Mouse (Mus musculus): ENCODE measurements around the gene Bicc1. TPM values are rescaled to one million over a fixed set of nuclear protein-coding genes. Genes with fewer than 3 reads are reported as not detected.
"Not testable (repeated sequence)": the region's sequence is repeated elsewhere in the genome, so short reads cannot be mapped to it uniquely, and the experiment has no call there.

Bicc1 gene
- polyA plus RNA-seq, 1 experiment from 2014 or later, result 3.5 TPM

- Histone ChIP-seq H3K4me3 (ENCODE audit: low read depth, low read length) (no peak overlapping the region), H3K27ac (ENCODE audit: low read length) (no peak overlapping the region), H3K36me3 (ENCODE audit: control insufficient read depth, insufficient read depth) (no peaks in the 10 kb centered on the region), H3K9me3 (replicated peaks; ENCODE audit: control insufficient read depth, low read length) (no peaks in the 10 kb centered on the region; the same call in 1 of the 2 replicates), H3K4me2 (ENCODE audit: low read depth, low read length) (no peak overlapping the region), H3K27me3 (ENCODE audit: control insufficient read depth, insufficient read depth, low read depth, low read length) (no peaks in the 10 kb centered on the region), H3K4me1 (ENCODE audit: control insufficient read depth, low read depth, low read length) (no peaks in the 10 kb centered on the region), H3K9ac (ENCODE audit: low read depth, low read length) (no peak overlapping the region)
- ATAC-seq (ENCODE audit: low read depth), result no peak
- WGBS (ENCODE audit: insufficient replicate concordance), result 42% methylated on average over 3 of the region's 3 CpGs
Measured at GRCm38 (mm10) chr10:70950105-70950424, 209.4 kb downstream of the Bicc1 start.

DNA sequence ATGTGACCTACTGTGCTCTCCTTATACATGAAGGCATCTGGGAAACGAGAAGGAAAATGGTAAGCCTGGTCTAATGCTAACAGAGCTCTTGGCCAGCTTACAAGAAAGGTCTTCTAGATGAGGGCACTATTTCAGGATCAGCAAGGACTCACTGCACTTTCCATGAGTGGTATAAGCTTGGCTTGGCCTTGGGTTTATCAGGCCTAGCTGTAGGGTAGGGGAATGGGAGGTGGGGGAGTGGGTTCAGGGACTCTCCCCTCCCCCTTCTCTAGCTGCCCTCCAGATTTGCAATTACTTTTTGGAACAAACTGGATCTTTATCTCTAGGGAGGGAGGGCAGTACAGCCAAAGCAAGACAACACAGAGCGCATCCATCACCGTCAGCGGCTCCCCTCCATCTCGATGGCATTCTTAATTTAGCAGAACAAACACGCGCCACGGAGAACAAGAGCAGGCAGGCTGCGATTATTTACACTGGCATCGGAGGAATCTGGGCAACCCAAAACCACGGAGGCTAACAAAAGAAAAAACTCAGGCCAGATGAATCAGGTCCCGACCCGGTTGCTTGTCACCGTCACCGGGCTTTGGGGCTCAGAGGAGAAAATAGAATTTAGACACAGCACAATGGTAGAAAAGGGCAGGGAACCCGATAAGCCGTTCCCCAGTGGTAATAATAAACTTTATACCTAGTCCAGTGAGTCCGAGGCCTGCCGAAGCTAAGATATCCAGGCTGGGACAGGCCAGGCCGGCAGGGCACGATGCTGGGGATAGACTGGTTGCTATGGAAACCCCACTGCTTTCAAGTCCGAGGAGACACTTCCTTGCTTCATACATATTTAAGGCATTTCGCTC, 210.0 kb downstream of the Bicc1 start:
- Histone ChIP-seq H3K9me3 (replicated peaks; ENCODE audit: control insufficient read depth, low read length) (no peaks in the 10 kb centered on the region; the same call in 1 of the 2 replicates), H3K9ac (ENCODE audit: low read depth, low read length) (no peak overlapping the region), H3K27ac (ENCODE audit: low read length) (no peak overlapping the region), H3K4me2 (ENCODE audit: low read depth, low read length) (no peak overlapping the region), H3K4me1 (ENCODE audit: control insufficient read depth, low read depth, low read length) (no peaks in the 10 kb centered on the region), H3K27me3 (ENCODE audit: control insufficient read depth, insufficient read depth, low read depth, low read length) (no peaks in the 10 kb centered on the region), H3K4me3 (ENCODE audit: low read depth, low read length) (no peak overlapping the region), H3K36me3 (ENCODE audit: control insufficient read depth, insufficient read depth) (no peaks in the 10 kb centered on the region)
- WGBS (ENCODE audit: insufficient replicate concordance), result 42% methylated on average over 23 of the region's 23 CpGs
- ATAC-seq (ENCODE audit: low read depth), result no peak

DNA sequence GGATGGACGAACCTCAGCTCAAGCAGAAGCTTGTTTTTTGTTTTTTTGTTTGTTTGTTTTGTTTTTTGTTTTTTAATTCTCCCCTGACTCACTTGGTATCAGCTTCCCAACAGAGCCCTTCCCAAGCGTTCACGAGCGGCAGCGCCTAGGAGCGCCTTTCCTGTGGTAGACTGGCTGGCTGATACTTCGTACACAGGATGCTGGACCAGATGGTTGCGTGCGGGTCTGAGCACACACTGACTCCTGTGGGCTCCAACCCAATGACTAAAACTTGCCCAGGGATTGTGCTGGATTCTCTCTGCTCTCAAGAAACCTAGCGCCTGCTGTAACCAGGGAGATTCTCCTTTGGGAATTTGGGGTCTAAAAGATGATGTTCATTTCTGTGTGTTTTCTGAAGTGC, 211.2 kb downstream of the Bicc1 start:
- no peaks in the 10 kb centered on the region for H3K36me3 ChIP-seq (ENCODE audit: control insufficient read depth, insufficient read depth)
- ATAC-seq (ENCODE audit: low read depth), result no peak
- no peak overlapping the region for H3K9ac ChIP-seq (ENCODE audit: low read depth, low read length)
- H3K27me3 ChIP-seq (ENCODE audit: control insufficient read depth, insufficient read depth, low read depth, low read length), result no peaks in the 10 kb centered on the region
- no peak overlapping the region for H3K4me3 ChIP-seq (ENCODE audit: low read depth, low read length)
- no peaks in the 10 kb centered on the region; the same call in 1 of the 2 replicates for H3K9me3 ChIP-seq (replicated peaks; ENCODE audit: control insufficient read depth, low read length)
- 72% methylated on average over 10 of the region's 10 CpGs for WGBS (ENCODE audit: insufficient replicate concordance)
- no peak overlapping the region for H3K27ac ChIP-seq (ENCODE audit: low read length)
- H3K4me2 ChIP-seq (ENCODE audit: low read depth, low read length), result no peak overlapping the region
- H3K4me1 ChIP-seq (ENCODE audit: control insufficient read depth, low read depth, low read length), result no peaks in the 10 kb centered on the region

DNA sequence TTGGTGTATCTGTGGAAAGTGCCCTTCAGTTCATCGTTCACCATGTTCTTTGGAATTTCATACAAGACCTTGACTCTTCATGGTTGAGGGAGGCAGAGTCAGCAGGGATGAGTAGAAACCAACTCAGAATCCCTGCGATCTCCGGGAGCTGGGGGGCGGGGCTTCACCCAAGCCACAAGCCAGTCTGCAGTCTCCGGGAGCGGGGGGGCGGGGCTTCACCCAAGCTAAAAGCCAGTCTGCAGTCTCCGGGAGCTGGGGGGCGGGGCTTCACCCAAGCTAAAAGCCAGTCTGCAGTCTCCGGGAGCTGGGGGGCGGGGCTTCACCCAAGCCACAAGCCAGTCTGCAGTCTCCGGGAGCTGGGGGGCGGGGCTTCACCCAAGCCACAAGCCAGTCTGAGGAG, 213.4 kb downstream of the Bicc1 start:
- 73% methylated on average over 13 of the region's 13 CpGs for WGBS (ENCODE audit: insufficient replicate concordance)
- not testable (repeated sequence) for H3K4me2 ChIP-seq (ENCODE audit: low read depth, low read length); H3K4me1 ChIP-seq (ENCODE audit: control insufficient read depth, low read depth, low read length); H3K4me3 ChIP-seq (ENCODE audit: low read depth, low read length); H3K9me3 ChIP-seq (replicated peaks; ENCODE audit: control insufficient read depth, low read length); H3K27ac ChIP-seq (ENCODE audit: low read length); ATAC-seq (ENCODE audit: low read depth); H3K27me3 ChIP-seq (ENCODE audit: control insufficient read depth, insufficient read depth, low read depth, low read length); H3K9ac ChIP-seq (ENCODE audit: low read depth, low read length); H3K36me3 ChIP-seq (ENCODE audit: control insufficient read depth, insufficient read depth)

- Histone ChIP-seq H3K36me3 (ENCODE audit: control insufficient read depth, insufficient read depth) (no peaks in the 10 kb centered on the region), H3K4me3 (ENCODE audit: low read depth, low read length) (no peak overlapping the region), H3K27ac (ENCODE audit: low read length) (no peak overlapping the region), H3K4me1 (ENCODE audit: control insufficient read depth, low read depth, low read length) (no peaks in the 10 kb centered on the region), H3K9me3 (replicated peaks; ENCODE audit: control insufficient read depth, low read length) (no peaks in the 10 kb centered on the region; the same call in 1 of the 2 replicates), H3K27me3 (ENCODE audit: control insufficient read depth, insufficient read depth, low read depth, low read length) (no peaks in the 10 kb centered on the region), H3K9ac (ENCODE audit: low read depth, low read length) (no peak overlapping the region), H3K4me2 (ENCODE audit: low read depth, low read length) (no peak overlapping the region)
- no peak for ATAC-seq (ENCODE audit: low read depth)
- WGBS (ENCODE audit: insufficient replicate concordance), result 61% methylated on average over 12 of the region's 12 CpGs
Measured at GRCm38 (mm10) chr10:70945076-70945475, 214.4 kb downstream of the Bicc1 start.

GRCm38 (mm10) chr10:70941623-70942022, 217.9 kb downstream of the Bicc1 start:
- Histone ChIP-seq H3K27ac (ENCODE audit: low read length) (no peak overlapping the region), H3K9me3 (replicated peaks; ENCODE audit: control insufficient read depth, low read length) (peaks cover 2% of the 10 kb centered on the region; the same call in 1 of the 2 replicates), H3K4me2 (ENCODE audit: low read depth, low read length) (no peak overlapping the region), H3K4me1 (ENCODE audit: control insufficient read depth, low read depth, low read length) (no peaks in the 10 kb centered on the region), H3K4me3 (ENCODE audit: low read depth, low read length) (no peak overlapping the region), H3K27me3 (ENCODE audit: control insufficient read depth, insufficient read depth, low read depth, low read length) (no peaks in the 10 kb centered on the region), H3K36me3 (ENCODE audit: control insufficient read depth, insufficient read depth) (no peaks in the 10 kb centered on the region), H3K9ac (ENCODE audit: low read depth, low read length) (no peak overlapping the region)
- no peak for ATAC-seq (ENCODE audit: low read depth)
- whole genome bisulfite sequencing (ENCODE audit: insufficient replicate concordance), result 55% methylated on average over 6 of the region's 6 CpGs

GRCm38 (mm10) chr10:70939751-70940150, 219.7 kb downstream of the Bicc1 start:
- no peak for ATAC-seq (ENCODE audit: low read depth)
- Histone ChIP-seq H3K4me3 (ENCODE audit: low read depth, low read length) (no peak overlapping the region), H3K27me3 (ENCODE audit: control insufficient read depth, insufficient read depth, low read depth, low read length) (no peaks in the 10 kb centered on the region), H3K9ac (ENCODE audit: low read depth, low read length) (no peak overlapping the region), H3K4me1 (ENCODE audit: control insufficient read depth, low read depth, low read length) (no peaks in the 10 kb centered on the region), H3K36me3 (ENCODE audit: control insufficient read depth, insufficient read depth) (no peaks in the 10 kb centered on the region), H3K4me2 (ENCODE audit: low read depth, low read length) (no peak overlapping the region), H3K27ac (ENCODE audit: low read length) (no peak overlapping the region), H3K9me3 (replicated peaks; ENCODE audit: control insufficient read depth, low read length) (0 out of 2 replicates have a peak, but pooled peaks cover 2% of the 10 kb centered on the region)
- WGBS (ENCODE audit: insufficient replicate concordance), result 65% methylated on average over 12 of the region's 12 CpGs

- H3K27ac ChIP-seq (ENCODE audit: low read length), result no peak overlapping the region
- H3K27me3 ChIP-seq (ENCODE audit: control insufficient read depth, insufficient read depth, low read depth, low read length), result no peaks in the 10 kb centered on the region
- no peak overlapping the region for H3K9ac ChIP-seq (ENCODE audit: low read depth, low read length)
- 61% methylated on average over 6 of the region's 6 CpGs for WGBS (ENCODE audit: insufficient replicate concordance)
- H3K4me3 ChIP-seq (ENCODE audit: low read depth, low read length), result no peak overlapping the region
- no peak overlapping the region for H3K4me2 ChIP-seq (ENCODE audit: low read depth, low read length)
- no peaks in the 10 kb centered on the region for H3K36me3 ChIP-seq (ENCODE audit: control insufficient read depth, insufficient read depth)
- H3K4me1 ChIP-seq (ENCODE audit: control insufficient read depth, low read depth, low read length), result no peaks in the 10 kb centered on the region
- ATAC-seq (ENCODE audit: low read depth), result no peak
- H3K9me3 ChIP-seq (replicated peaks; ENCODE audit: control insufficient read depth, low read length), result 0 out of 2 replicates have a peak, but pooled peaks cover 2% of the 10 kb centered on the region
Measured at GRCm38 (mm10) chr10:70937450-70937849, 222.1 kb downstream of the Bicc1 start.

DNA sequence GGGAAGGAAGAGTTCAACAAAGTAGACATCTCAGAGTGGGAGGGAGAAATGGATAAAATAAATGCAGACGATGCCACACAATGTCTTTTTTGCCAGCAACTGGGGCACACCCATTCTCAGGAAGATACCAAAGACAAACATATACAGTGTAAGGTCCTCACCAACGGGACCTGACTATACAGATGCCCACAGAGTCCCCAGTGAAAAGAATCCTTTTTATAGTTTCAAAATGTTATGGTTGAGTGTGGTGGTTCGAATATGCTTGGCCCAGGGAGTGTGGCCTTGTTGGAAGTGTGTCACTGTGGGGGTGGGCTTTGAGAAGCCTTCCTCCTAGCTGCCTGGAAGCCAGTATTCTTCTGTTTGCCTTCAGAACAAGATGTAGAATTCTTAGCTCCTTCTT, 223.5 kb downstream of the Bicc1 start:
- no peak for ATAC-seq (ENCODE audit: low read depth)
- no peaks in the 10 kb centered on the region for H3K36me3 ChIP-seq (ENCODE audit: control insufficient read depth, insufficient read depth)
- no peak overlapping the region for H3K4me3 ChIP-seq (ENCODE audit: low read depth, low read length)
- no peak overlapping the region for H3K27ac ChIP-seq (ENCODE audit: low read length)
- H3K4me2 ChIP-seq (ENCODE audit: low read depth, low read length), result no peak overlapping the region
- no peak overlapping the region for H3K9ac ChIP-seq (ENCODE audit: low read depth, low read length)
- 56% methylated on average over 3 of the region's 3 CpGs for WGBS (ENCODE audit: insufficient replicate concordance)
- H3K27me3 ChIP-seq (ENCODE audit: control insufficient read depth, insufficient read depth, low read depth, low read length), result no peaks in the 10 kb centered on the region
- no peaks in the 10 kb centered on the region for H3K4me1 ChIP-seq (ENCODE audit: control insufficient read depth, low read depth, low read length)
- H3K9me3 ChIP-seq (replicated peaks; ENCODE audit: control insufficient read depth, low read length), result 0 out of 2 replicates have a peak, but pooled peaks cover 2% of the 10 kb centered on the region
